Mouse (Mus musculus): ENCODE results near the gene Cfap65. TPM values are rescaled to one million over a fixed set of nuclear protein-coding genes. Genes with fewer than 3 reads are reported as not detected.

Gene Cfap65
- polyA plus RNA-seq, 1 experiment from 2014 or later = 0.11 TPM

- H3K27ac ChIP-seq (ENCODE audit: low read depth, low read length) = no peak overlapping the region
- peak overlapping the region; percentile 3; the same call in 1 of the 2 replicates for H3K4me3 ChIP-seq (ENCODE audit: low read depth, low read length)
- ATAC-seq (replicated peaks; ENCODE audit: low FRiP score) = no peak
- H3K9me3 ChIP-seq (ENCODE audit: control insufficient read depth, low read length) = no peaks in the 10 kb centered on the region
- H3K9ac ChIP-seq (ENCODE audit: low read length) = no peak overlapping the region
- no peak for DNase-seq (ENCODE audit: low spot score)
- peaks cover 78% of the 10 kb centered on the region for H3K27me3 ChIP-seq (ENCODE audit: control insufficient read depth, insufficient read depth, low read length)
- no peaks in the 10 kb centered on the region for H3K36me3 ChIP-seq (ENCODE audit: control insufficient read depth, insufficient read depth, low read length)
- WGBS = 2% methylated on average over 39 of the region's 39 CpGs
- H3K4me1 ChIP-seq (replicated peaks; ENCODE audit: control insufficient read depth, insufficient read depth, low read length) = peaks cover 2% of the 10 kb centered on the region; the same call in 1 of the 2 replicates
- H3K4me2 ChIP-seq (ENCODE audit: low read depth, low read length, severe bottlenecking) = peak overlapping the region; percentile 22; the same call in 1 of the 2 replicates
Measured at GRCm38 (mm10) chr1:74892351-74893133, 42.9 kb downstream of the Cfap65 start.

- Histone ChIP-seq H3K27ac (ENCODE audit: low read depth, low read length) (no peak overlapping the region), H3K9me3 (ENCODE audit: control insufficient read depth, low read length) (no peaks in the 10 kb centered on the region), H3K9ac (ENCODE audit: low read length) (no peak overlapping the region), H3K27me3 (ENCODE audit: control insufficient read depth, insufficient read depth, low read length) (peaks cover 79% of the 10 kb centered on the region), H3K4me2 (ENCODE audit: low read depth, low read length, severe bottlenecking) (no peak overlapping the region), H3K4me1 (replicated peaks; ENCODE audit: control insufficient read depth, insufficient read depth, low read length) (peaks cover 1% of the 10 kb centered on the region; the same call in 1 of the 2 replicates), H3K36me3 (ENCODE audit: control insufficient read depth, insufficient read depth, low read length) (no peaks in the 10 kb centered on the region), H3K4me3 (ENCODE audit: low read depth, low read length) (no peak overlapping the region)
- 3% methylated on average over 2 of the region's 8 CpGs for WGBS
- peak; percentile 69 for DNase-seq (ENCODE audit: low spot score)
- no peak for ATAC-seq (replicated peaks; ENCODE audit: low FRiP score)
Measured at GRCm38 (mm10) chr1:74891513-74891912, 43.9 kb downstream of the Cfap65 start.

- DNase-seq (ENCODE audit: low spot score) = no peak
- peak within 1 kb of the TSS; percentile 1; the same call in 1 of the 2 replicates for H3K4me3 ChIP-seq (ENCODE audit: low read depth, low read length)
- peaks cover 12% of the 10 kb centered on the region for H3K4me1 ChIP-seq (replicated peaks; ENCODE audit: control insufficient read depth, insufficient read depth, low read length)
- H3K36me3 ChIP-seq (ENCODE audit: control insufficient read depth, insufficient read depth, low read length) = no peaks in the 10 kb centered on the region
- ATAC-seq (replicated peaks; ENCODE audit: low FRiP score) = no peak
- no peak within 1 kb of the TSS for H3K27ac ChIP-seq (ENCODE audit: low read depth, low read length)
- no peak within 1 kb of the TSS for H3K9ac ChIP-seq (ENCODE audit: low read length)
- no peaks in the 10 kb centered on the region for H3K9me3 ChIP-seq (ENCODE audit: control insufficient read depth, low read length)
- H3K4me2 ChIP-seq (ENCODE audit: low read depth, low read length, severe bottlenecking) = peak within 1 kb of the TSS; percentile 21; the same call in 1 of the 2 replicates
- WGBS = under 1% methylated on average over 41 of the region's 43 CpGs
- peaks cover 88% of the 10 kb centered on the region for H3K27me3 ChIP-seq (ENCODE audit: control insufficient read depth, insufficient read depth, low read length)
Measured at GRCm38 (mm10) chr1:74885369-74886042, 49.9 kb downstream of the Cfap65 start, which contains the start of gene Fev. Gene Fev (minus strand): TSS chr1:74885419.

GRCm38 (mm10) chr1:74884196-74885141, 50.9 kb downstream of the Cfap65 start:
- H3K9me3 ChIP-seq (ENCODE audit: control insufficient read depth, low read length) = no peaks in the 10 kb centered on the region
- ATAC-seq (replicated peaks; ENCODE audit: low FRiP score) (no peak), DNase-seq (ENCODE audit: low spot score) (peak; percentile 58)
- peaks cover 81% of the 10 kb centered on the region for H3K27me3 ChIP-seq (ENCODE audit: control insufficient read depth, insufficient read depth, low read length)
- H3K27ac ChIP-seq (ENCODE audit: low read depth, low read length) = no peak overlapping the region
- no peaks in the 10 kb centered on the region for H3K36me3 ChIP-seq (ENCODE audit: control insufficient read depth, insufficient read depth, low read length)
- 0 out of 2 replicates have a peak overlapping the region, but pooled peaks have one; percentile 1 for H3K4me3 ChIP-seq (ENCODE audit: low read depth, low read length)
- H3K4me1 ChIP-seq (replicated peaks; ENCODE audit: control insufficient read depth, insufficient read depth, low read length) = peaks cover 12% of the 10 kb centered on the region
- H3K4me2 ChIP-seq (ENCODE audit: low read depth, low read length, severe bottlenecking) = peak overlapping the region; percentile 21; the same call in 1 of the 2 replicates
- under 1% methylated on average over 56 of the region's 57 CpGs for WGBS
- no peak overlapping the region for H3K9ac ChIP-seq (ENCODE audit: low read length)

GRCm38 (mm10) chr1:74883441-74883840, 52.0 kb downstream of the Cfap65 start:
- H3K36me3 ChIP-seq (ENCODE audit: control insufficient read depth, insufficient read depth, low read length) = no peaks in the 10 kb centered on the region
- H3K27me3 ChIP-seq (ENCODE audit: control insufficient read depth, insufficient read depth, low read length) = peaks cover 85% of the 10 kb centered on the region
- DNase-seq (ENCODE audit: low spot score) (no peak), ATAC-seq (replicated peaks; ENCODE audit: low FRiP score) (no peak)
- no peak overlapping the region for H3K4me3 ChIP-seq (ENCODE audit: low read depth, low read length)
- no peak overlapping the region for H3K27ac ChIP-seq (ENCODE audit: low read depth, low read length)
- WGBS = 4% methylated on average over 5 of the region's 5 CpGs
- no peak overlapping the region for H3K4me2 ChIP-seq (ENCODE audit: low read depth, low read length, severe bottlenecking)
- no peaks in the 10 kb centered on the region for H3K9me3 ChIP-seq (ENCODE audit: control insufficient read depth, low read length)
- H3K9ac ChIP-seq (ENCODE audit: low read length) = no peak overlapping the region
- H3K4me1 ChIP-seq (replicated peaks; ENCODE audit: control insufficient read depth, insufficient read depth, low read length) = peaks cover 12% of the 10 kb centered on the region

GRCm38 (mm10) chr1:74882828-74883227, 52.6 kb downstream of the Cfap65 start:
- peaks cover 82% of the 10 kb centered on the region for H3K27me3 ChIP-seq (ENCODE audit: control insufficient read depth, insufficient read depth, low read length)
- no peak overlapping the region; the same call in 1 of the 2 replicates for H3K4me2 ChIP-seq (ENCODE audit: low read depth, low read length, severe bottlenecking)
- WGBS = 4% methylated on average over 8 of the region's 8 CpGs
- no peaks in the 10 kb centered on the region for H3K36me3 ChIP-seq (ENCODE audit: control insufficient read depth, insufficient read depth, low read length)
- peaks cover 12% of the 10 kb centered on the region for H3K4me1 ChIP-seq (replicated peaks; ENCODE audit: control insufficient read depth, insufficient read depth, low read length)
- DNase-seq (ENCODE audit: low spot score) (peak; percentile 50), ATAC-seq (replicated peaks; ENCODE audit: low FRiP score) (no peak)
- H3K9me3 ChIP-seq (ENCODE audit: control insufficient read depth, low read length) = no peaks in the 10 kb centered on the region
- no peak overlapping the region for H3K9ac ChIP-seq (ENCODE audit: low read length)
- no peak overlapping the region for H3K27ac ChIP-seq (ENCODE audit: low read depth, low read length)
- H3K4me3 ChIP-seq (ENCODE audit: low read depth, low read length) = no peak overlapping the region; the same call in 1 of the 2 replicates

- Histone ChIP-seq H3K4me1 (replicated peaks; ENCODE audit: control insufficient read depth, insufficient read depth, low read length) (peaks cover 12% of the 10 kb centered on the region), H3K27me3 (ENCODE audit: control insufficient read depth, insufficient read depth, low read length) (peaks cover 78% of the 10 kb centered on the region), H3K9me3 (ENCODE audit: control insufficient read depth, low read length) (no peaks in the 10 kb centered on the region), H3K27ac (ENCODE audit: low read depth, low read length) (no peak overlapping the region), H3K4me3 (ENCODE audit: low read depth, low read length) (peak overlapping the region; percentile 27), H3K4me2 (ENCODE audit: low read depth, low read length, severe bottlenecking) (peak overlapping the region; percentile 42), H3K9ac (ENCODE audit: low read length) (peak overlapping the region; percentile 6; the same call in 1 of the 2 replicates), H3K36me3 (ENCODE audit: control insufficient read depth, insufficient read depth, low read length) (no peaks in the 10 kb centered on the region)
- under 1% methylated on average over 71 of the region's 74 CpGs for WGBS
- peak; percentile 69 for DNase-seq (ENCODE audit: low spot score)
- no peak for ATAC-seq (replicated peaks; ENCODE audit: low FRiP score)
Measured at GRCm38 (mm10) chr1:74882055-74882734, 53.2 kb downstream of the Cfap65 start.
